10 mouse cellular contexts compared by ENCODE assay signal in genomic region chr8:120381865-120382264, GRCm38 (mm10).
DNase-seq lines count a peak whose midpoint lies in the region; ATAC-seq and TF ChIP-seq lines count a peak whose summit lies in the region.
"Had no signal": no experiment of that assay in that cellular context is flagged by ENCODE, and none has a peak within 500 bp of the region (broad histone marks: within the 10 kb centered on the region; RNA-seq: fewer than 3 reads in every experiment).

No protein-coding gene starts in this region.

- H3K27me3 ChIP-seq in heart, embryonic 14.5 days (ENCODE audit: control insufficient read depth, insufficient read depth, low read length), result no peaks in the 10 kb centered on the region
- no peaks in the 10 kb centered on the region for H3K27me3 ChIP-seq in heart, adult 2 months (ENCODE audit: control insufficient read depth, insufficient read depth, low read length)
- H3K27me3 ChIP-seq in Patski, result no peaks in the 10 kb centered on the region
- H3K27me3 ChIP-seq in hindbrain, embryonic 10.5 days (ENCODE audit: insufficient read depth, poor library complexity, severe bottlenecking), result peaks cover 48% of the 10 kb centered on the region
- H3K27me3 ChIP-seq in midbrain, postnatal 0 days (ENCODE audit: insufficient read depth, low read length), result no peaks in the 10 kb centered on the region
- H3K27me3 ChIP-seq: megakaryocyte, embryonic 14.5 days had no signal

- in situ Hi-C loops in Patski (cut with MboI; ENCODE audit: low pct_unique_long_range_greater_than_20kb), result no loop called here

- CTCF ChIA-PET in Patski (lab: Charles Lee), result no interaction called here

- no peak for TF ChIP-seq EP300 in heart, adult 2 months (IDR thresholded peaks at IDR 0.05; ENCODE audit: insufficient read depth, low read depth, low read length)

- POLR2A ChIA-PET in Patski (lab: Charles Lee), result no interaction called here

- H3K4me3 ChIP-seq in heart, embryonic 14.5 days (ENCODE audit: control insufficient read depth in 1 of 2, insufficient read depth in 1 of 2, low read depth in 1 of 2, low read length in 2 of 2), result no peak overlapping the region
- no peak overlapping the region for H3K4me3 ChIP-seq in heart, adult 2 months
- H3K4me3 ChIP-seq in hindbrain, embryonic 10.5 days, result no peak overlapping the region
- no peak overlapping the region for H3K4me3 ChIP-seq in midbrain, postnatal 0 days (ENCODE audit: low read depth, low read length)
- H3K4me3 ChIP-seq: erythroblast, embryonic 14.5 days; megakaryocyte, embryonic 14.5 days had no signal

- no peaks in the 10 kb centered on the region for H3K9me3 ChIP-seq in heart, embryonic 14.5 days (ENCODE audit: control insufficient read depth, low read length)
- no peaks in the 10 kb centered on the region for H3K9me3 ChIP-seq in hindbrain, embryonic 10.5 days
- H3K9me3 ChIP-seq in midbrain, postnatal 0 days (ENCODE audit: low read length), result no peaks in the 10 kb centered on the region

- peak overlapping the region; percentile 84 to 99 for H3K27ac ChIP-seq in heart, embryonic 14.5 days (replicated peaks in 1 of 2; ENCODE audit: control insufficient read depth in 1 of 2, insufficient read depth in 1 of 2, low read depth in 2 of 2, low read length in 2 of 2)
- H3K27ac ChIP-seq in heart, adult 2 months, result no peak overlapping the region
- H3K27ac ChIP-seq in hindbrain, embryonic 10.5 days, result peak overlapping the region; percentile 82
- H3K27ac ChIP-seq in midbrain, postnatal 0 days (ENCODE audit: low read depth, low read length), result peak overlapping the region; percentile 38; the same call in 1 of the 2 replicates

- H3K4me1 ChIP-seq in heart, embryonic 14.5 days (ENCODE audit: control insufficient read depth in 2 of 2, insufficient read depth in 2 of 2, low read length in 2 of 2), result peaks cover 43 to 63% of the 10 kb centered on the region in 2 experiments
- peaks cover 16% of the 10 kb centered on the region for H3K4me1 ChIP-seq in heart, adult 2 months (ENCODE audit: control insufficient read depth, insufficient read depth, low read length)
- peaks cover 78% of the 10 kb centered on the region for H3K4me1 ChIP-seq in hindbrain, embryonic 10.5 days (replicated peaks)
- peaks cover 9% of the 10 kb centered on the region; the same call in 1 of the 2 replicates for H3K4me1 ChIP-seq in midbrain, postnatal 0 days (ENCODE audit: insufficient read depth, low read length)

- TF ChIP-seq CTCF in heart, adult 2 months (IDR thresholded peaks at IDR 0.05), result no peak
- no peak for TF ChIP-seq CTCF in Patski (IDR thresholded peaks at IDR 0.05)
- peak; percentile 20; the same call in 1 of the 2 replicates for TF ChIP-seq CTCF in midbrain, postnatal 0 days (IDR thresholded peaks at IDR 0.05)

- H3K9ac ChIP-seq in heart, embryonic 14.5 days (ENCODE audit: low read length), result peak overlapping the region; percentile 63
- H3K9ac ChIP-seq in heart, adult 2 months (ENCODE audit: low read depth, low read length), result no peak overlapping the region
- H3K9ac ChIP-seq in midbrain, postnatal 0 days (replicated peaks; ENCODE audit: low read length, poor library complexity, severe bottlenecking), result peak overlapping the region; percentile 33; the same call in 1 of the 2 replicates

- WGBS in heart, embryonic 14.5 days, result 31% methylated on average over 4 of the region's 4 CpGs
- 49% methylated on average over 4 of the region's 4 CpGs for WGBS in heart, adult 2 months
- 45% methylated on average over 4 of the region's 4 CpGs for WGBS in hindbrain, embryonic 10.5 days
- 21% methylated on average over 4 of the region's 4 CpGs for WGBS in midbrain, postnatal 0 days

- ATAC-seq in heart, embryonic 14.5 days (ENCODE audit: insufficient number of reproducible peaks, insufficient read depth, low FRiP score, low read depth), result no peak
- peak; percentile 14 for ATAC-seq in Patski
- ATAC-seq in midbrain, postnatal 0 days (ENCODE audit: low FRiP score), result no peak; the same call in 1 of the 2 replicates
- ATAC-seq in megakaryocyte progenitor cell, adult 5-6 weeks (replicated peaks; ENCODE audit: poor library complexity), result no peak
- no peak for ATAC-seq in monocyte, adult 5-6 weeks (replicated peaks; ENCODE audit: insufficient number of reproducible peaks, low FRiP score, low TSS enrichment, poor library complexity, severe bottlenecking)

- no peak for TF ChIP-seq POLR2A in heart, adult 2 months (IDR thresholded peaks at IDR 0.05; ENCODE audit: insufficient read depth, low read depth, low read length)

- H3K36me3 ChIP-seq in heart, embryonic 14.5 days (ENCODE audit: control insufficient read depth, insufficient read depth, low read length), result no peaks in the 10 kb centered on the region
- no peaks in the 10 kb centered on the region for H3K36me3 ChIP-seq in heart, adult 2 months (ENCODE audit: control insufficient read depth, insufficient read depth, low read length)
- no peaks in the 10 kb centered on the region for H3K36me3 ChIP-seq in hindbrain, embryonic 10.5 days
- H3K36me3 ChIP-seq in midbrain, postnatal 0 days (ENCODE audit: insufficient read depth, low read length), result no peaks in the 10 kb centered on the region

- H3K79me2 ChIP-seq in heart, adult 2 months (replicated peaks; ENCODE audit: control insufficient read depth, insufficient read depth, low read length), result no peaks in the 10 kb centered on the region

- peak overlapping the region; percentile 39 for H3K4me2 ChIP-seq in heart, embryonic 14.5 days (ENCODE audit: low read length)
- H3K4me2 ChIP-seq in midbrain, postnatal 0 days (ENCODE audit: low read depth, low read length, poor library complexity, severe bottlenecking), result no peak overlapping the region

- no peak for DNase-seq in heart, adult 2 months
- DNase-seq in Patski (ENCODE audit: low read depth, low spot score), result no peak
- no peak for DNase-seq in hindbrain, embryonic 10.5 days (ENCODE audit: low spot score)
- no peak for DNase-seq in midbrain, postnatal 0 days (ENCODE audit: low spot score)
- DNase-seq in urinary bladder, postnatal 14 days (ENCODE audit: low spot score), result no peak

- intact Hi-C loops in heart, adult 2 months (cut with DNase I), result no loop called here
